Mouse (Mus musculus): Measurements from ENCODE around the gene Exo5. TPM values are rescaled to one million over a fixed set of nuclear protein-coding genes. Genes with fewer than 3 reads are reported as not detected.

The Exo5 gene
- total RNA-seq, 4 experiments from 2014 or later: 0.87 to 2.8 (median 1.5) TPM

GRCm38 (mm10) chr4:120909558-120910150, 15.2 kb downstream of the Exo5 start:
- no peak for DNase-seq (ENCODE audit: low spot score in 2 of 2)

GRCm38 (mm10) chr4:120905644-120906043, 19.2 kb downstream of the Exo5 start:
- no peak for DNase-seq (ENCODE audit: low spot score in 2 of 2)

GRCm38 (mm10) chr4:120904533-120904932, 20.3 kb downstream of the Exo5 start:
- DNase-seq (ENCODE audit: low spot score in 2 of 2): no peak

GRCm38 (mm10) chr4:120895810-120896584, 28.8 kb downstream of the Exo5 start:
- DNase-seq (ENCODE audit: low spot score in 2 of 2): no peak

GRCm38 (mm10) chr4:120895226-120895625, 29.6 kb downstream of the Exo5 start:
- no peak for DNase-seq (ENCODE audit: low spot score in 2 of 2)

GRCm38 (mm10) chr4:120894584-120894983, 30.2 kb downstream of the Exo5 start:
- DNase-seq (ENCODE audit: low spot score in 2 of 2): no peak

- no peak for DNase-seq (ENCODE audit: low spot score in 2 of 2)
These were observed 31.0 kb downstream of the Exo5 start for GRCm38 (mm10) chr4:120893656-120894401.

- DNase-seq (ENCODE audit: low spot score in 2 of 2): no peak
These were observed 32.3 kb downstream of the Exo5 start for GRCm38 (mm10) chr4:120892516-120892915.

- DNase-seq (ENCODE audit: low spot score in 2 of 2): no peak
These were observed 32.9 kb downstream of the Exo5 start for GRCm38 (mm10) chr4:120891960-120892359.

- no peak for DNase-seq (ENCODE audit: low spot score in 2 of 2)
These were observed 33.9 kb downstream of the Exo5 start for GRCm38 (mm10) chr4:120890754-120891440.

- no peak for DNase-seq (ENCODE audit: low spot score in 2 of 2)
These were observed 35.9 kb downstream of the Exo5 start for GRCm38 (mm10) chr4:120888884-120889283.

- DNase-seq (ENCODE audit: low spot score in 2 of 2): no peak
These were observed 37.3 kb downstream of the Exo5 start for GRCm38 (mm10) chr4:120887381-120888112.

- DNase-seq (ENCODE audit: low spot score in 2 of 2): no peak
These were observed 38.0 kb downstream of the Exo5 start for GRCm38 (mm10) chr4:120886811-120887210.

GRCm38 (mm10) chr4:120886131-120886530, 38.7 kb downstream of the Exo5 start:
- DNase-seq (ENCODE audit: low spot score in 2 of 2): no peak

- DNase-seq (ENCODE audit: low spot score in 2 of 2): no peak
These were observed 39.4 kb downstream of the Exo5 start for GRCm38 (mm10) chr4:120885208-120886120.

- DNase-seq (ENCODE audit: low spot score in 2 of 2): no peak
These were observed 42.7 kb downstream of the Exo5 start for GRCm38 (mm10) chr4:120882002-120882625.

GRCm38 (mm10) chr4:120880731-120881432, 43.9 kb downstream of the Exo5 start:
- no peak for DNase-seq (ENCODE audit: low spot score in 2 of 2)

- DNase-seq (ENCODE audit: low spot score in 2 of 2): no peak
These were observed 45.4 kb downstream of the Exo5 start for GRCm38 (mm10) chr4:120879386-120879785.

GRCm38 (mm10) chr4:120878728-120879127, 46.1 kb downstream of the Exo5 start:
- DNase-seq (ENCODE audit: low spot score in 2 of 2): no peak

Data from gastrocnemius, adult 8-10 months (tissue).